Mouse (Mus musculus): ENCODE data around the gene Gm10639.
"Not testable (repeated sequence)": the region's sequence is repeated elsewhere in the genome, so short reads cannot be mapped to it uniquely, and the experiment has no call there.

The Gm10639 gene

DNA sequence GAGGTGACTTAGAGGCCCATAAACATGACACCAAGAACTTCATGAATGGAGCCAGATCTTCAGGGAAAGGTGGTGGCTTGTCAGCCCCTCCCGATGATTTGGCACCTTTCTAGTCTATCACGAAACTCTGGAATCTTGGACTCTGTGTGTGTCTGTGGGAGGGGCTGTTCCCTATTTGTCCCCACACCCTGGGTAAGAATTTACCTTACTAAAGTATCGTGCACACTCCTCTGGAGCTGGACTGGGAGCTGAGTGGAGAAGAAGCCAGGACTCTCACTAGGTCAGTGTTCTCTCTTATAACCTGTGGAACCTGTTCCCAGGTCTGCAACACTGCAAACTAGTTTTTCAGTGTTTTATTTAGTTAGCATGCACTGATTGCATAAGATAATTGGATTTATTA is at the start of gene Gm10639:
Gm10639 (plus strand) TSS at position 201 of the 400 bp plus-strand sequence.
- not testable (repeated sequence) for DNase-seq (ENCODE audit: low spot score)

DNA sequence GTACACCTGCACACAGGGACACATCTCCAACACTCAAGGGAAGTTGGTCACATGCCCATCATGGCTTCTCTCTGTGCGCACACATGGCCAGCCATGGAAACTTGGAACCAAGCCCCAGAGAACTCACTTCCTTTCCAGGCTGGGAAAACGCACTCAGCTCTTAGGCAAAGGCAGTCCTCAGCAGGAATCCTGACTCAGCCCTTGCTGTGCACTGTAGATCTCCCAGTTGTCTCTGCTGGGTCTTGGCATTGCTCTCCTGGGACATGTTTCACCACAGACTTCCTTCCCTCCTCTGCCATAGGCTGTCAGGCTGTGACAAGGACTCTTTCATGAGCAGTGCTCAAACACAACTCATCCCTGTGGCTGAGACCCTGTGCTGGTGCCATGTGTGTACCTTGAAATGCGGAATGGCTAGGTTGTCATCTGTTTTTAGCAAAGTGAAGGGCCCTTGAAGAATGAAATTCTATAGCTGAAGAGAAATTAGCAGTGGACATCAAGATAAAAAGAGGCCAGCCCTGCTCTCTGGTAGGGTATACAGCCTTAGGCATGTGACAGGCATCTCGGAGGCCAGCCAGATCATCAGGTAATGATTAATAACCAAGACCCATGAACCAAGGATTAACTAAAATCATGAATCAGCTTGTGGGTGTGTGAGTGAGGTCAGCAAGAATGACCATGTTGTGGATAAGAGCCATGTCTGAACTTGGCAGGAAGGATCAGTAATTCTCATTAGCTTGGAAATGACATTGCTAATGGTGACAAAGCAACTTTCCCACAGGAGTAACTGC is 33.8 kb upstream of the Gm10639 start:
- DNase-seq (ENCODE audit: low spot score) = not testable (repeated sequence)

DNA sequence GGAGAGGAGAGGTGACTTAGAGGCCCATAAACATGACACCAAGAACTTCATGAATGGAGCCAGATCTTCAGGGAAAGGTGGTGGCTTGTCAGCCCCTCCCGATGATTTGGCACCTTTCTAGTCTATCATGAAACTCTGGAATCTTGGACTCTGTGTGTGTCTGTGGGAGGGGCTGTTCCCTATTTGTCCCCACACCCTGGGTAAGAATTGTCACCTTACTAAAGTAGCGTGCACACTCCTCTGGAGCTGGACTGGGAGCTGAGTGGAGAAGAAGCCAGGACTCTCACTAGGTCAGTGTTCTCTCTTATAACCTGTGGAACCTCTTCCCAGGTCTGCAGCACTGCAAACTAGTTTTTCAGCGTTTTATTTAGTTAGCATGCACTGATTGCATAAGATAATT is 32.8 kb upstream of the Gm10639 start, which contains the start of gene Gm3776:
Gm3776 (plus strand) TSS at position 216 of the 400 bp plus-strand sequence.
- not testable (repeated sequence) for DNase-seq (ENCODE audit: low spot score)

DNA sequence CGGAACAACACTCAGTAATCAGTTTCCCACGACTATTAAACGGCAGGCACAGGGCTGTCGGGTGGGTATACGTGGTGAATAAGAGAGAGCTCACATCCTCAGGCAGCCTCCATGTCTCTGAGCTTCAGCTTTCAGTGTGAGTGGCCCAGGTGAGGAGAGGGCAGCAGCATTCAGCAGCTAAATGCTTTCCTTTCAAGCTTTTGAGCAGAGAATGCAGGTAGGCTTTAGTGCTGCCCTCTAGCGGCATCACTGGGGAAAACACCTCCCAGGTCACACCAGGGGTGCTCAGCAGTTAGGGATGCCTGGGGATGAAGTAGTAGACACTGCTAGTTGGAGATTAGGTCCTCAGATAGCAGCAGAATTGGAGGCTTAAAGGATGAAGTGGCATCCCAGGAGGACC is 30.0 kb upstream of the Gm10639 start:
- DNase-seq (ENCODE audit: low spot score) = not testable (repeated sequence)

DNA sequence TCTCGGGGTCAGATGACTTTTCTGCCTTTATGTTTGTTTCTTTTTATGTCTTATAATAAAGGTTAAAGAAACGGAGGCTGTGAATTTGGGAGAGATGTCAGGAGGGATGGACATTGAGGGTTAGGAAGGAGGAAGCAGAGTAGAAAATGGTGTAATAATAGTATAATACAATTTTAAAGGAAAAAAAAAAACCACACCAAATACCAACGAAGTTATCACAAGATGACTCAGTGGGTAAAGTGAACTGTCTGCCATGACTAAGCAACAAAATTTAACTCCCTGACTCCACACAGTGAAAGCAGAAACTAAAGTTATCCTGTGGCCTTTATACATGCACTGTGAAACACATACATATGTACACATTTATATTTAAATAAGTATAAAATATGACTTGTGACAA is 18.8 kb upstream of the Gm10639 start:
- DNase-seq (ENCODE audit: low spot score) = not testable (repeated sequence)

DNA sequence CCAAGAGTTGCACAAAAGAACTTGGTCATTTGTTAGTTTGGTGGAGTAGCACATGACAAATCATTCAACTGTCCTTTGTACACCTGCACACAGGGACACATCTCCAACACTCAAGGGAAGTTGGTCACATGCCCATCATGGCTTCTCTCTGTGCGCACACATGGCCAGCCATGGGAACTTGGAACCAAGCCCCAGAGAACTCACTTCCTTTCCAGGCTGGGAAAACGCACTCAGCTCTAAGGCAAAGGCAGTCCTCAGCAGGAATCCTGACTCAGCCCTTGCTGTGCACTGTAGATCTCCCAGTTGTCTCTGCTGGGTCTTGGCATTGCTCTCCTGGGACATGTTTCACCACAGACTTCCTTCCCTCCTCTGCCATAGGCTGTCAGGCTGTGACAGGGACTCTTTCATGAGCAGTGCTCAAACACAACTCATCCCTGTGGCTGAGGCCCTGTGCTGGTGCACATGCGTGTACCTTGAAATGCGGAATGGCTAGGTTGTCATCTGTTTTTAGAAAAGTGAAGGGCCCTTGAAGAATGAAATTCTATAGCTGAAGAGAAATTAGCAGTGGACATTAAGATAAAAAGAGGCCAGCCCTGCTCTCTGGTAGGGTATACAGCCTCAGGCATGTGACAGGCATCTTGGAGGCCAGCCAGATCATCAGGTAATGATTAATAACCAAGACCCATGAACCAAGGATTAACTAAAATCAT is 7.6 kb upstream of the Gm10639 start:
- not testable (repeated sequence) for DNase-seq (ENCODE audit: low spot score)

DNA sequence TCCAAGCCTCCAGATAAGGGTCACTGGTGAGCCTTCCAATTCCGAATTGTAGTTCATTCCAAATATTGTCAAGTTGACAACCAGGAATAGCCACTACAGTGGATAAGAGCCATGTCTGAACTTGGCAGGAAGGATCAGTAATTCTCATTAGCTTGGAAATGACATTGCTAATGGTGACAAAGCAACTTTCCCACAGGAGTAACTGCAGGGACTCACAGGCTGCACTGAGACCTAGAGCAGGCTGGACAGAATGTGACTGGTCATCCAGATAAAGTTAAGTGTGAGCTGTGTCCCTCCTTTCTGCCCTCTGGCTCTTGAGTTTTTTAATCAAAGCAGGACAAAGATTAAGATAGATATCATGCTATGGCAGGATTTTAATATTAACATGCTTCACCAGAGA is 660 bp upstream of the Gm10639 start:
- DNase-seq (ENCODE audit: low spot score) = not testable (repeated sequence)

DNA sequence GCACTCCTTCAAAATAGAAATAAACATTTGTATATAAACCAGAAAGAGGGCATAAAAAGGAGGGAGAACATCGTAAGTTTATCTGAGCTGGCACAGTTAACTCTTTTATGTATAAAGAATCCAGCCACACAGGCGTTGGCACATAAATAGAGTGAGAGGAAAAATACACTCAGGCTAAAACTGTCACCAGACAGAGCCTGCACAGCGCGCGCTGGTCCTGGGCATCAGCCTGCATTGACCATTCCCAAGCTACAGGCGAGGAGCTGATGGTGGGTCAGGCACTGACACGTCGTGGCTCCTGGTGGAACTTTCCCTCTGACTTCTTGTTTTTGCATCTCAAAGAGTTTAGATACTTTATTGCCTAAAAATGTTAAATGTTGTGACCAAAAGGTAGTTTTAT is 2.7 kb downstream of the Gm10639 start:
- not testable (repeated sequence) for DNase-seq (ENCODE audit: low spot score)

DNA sequence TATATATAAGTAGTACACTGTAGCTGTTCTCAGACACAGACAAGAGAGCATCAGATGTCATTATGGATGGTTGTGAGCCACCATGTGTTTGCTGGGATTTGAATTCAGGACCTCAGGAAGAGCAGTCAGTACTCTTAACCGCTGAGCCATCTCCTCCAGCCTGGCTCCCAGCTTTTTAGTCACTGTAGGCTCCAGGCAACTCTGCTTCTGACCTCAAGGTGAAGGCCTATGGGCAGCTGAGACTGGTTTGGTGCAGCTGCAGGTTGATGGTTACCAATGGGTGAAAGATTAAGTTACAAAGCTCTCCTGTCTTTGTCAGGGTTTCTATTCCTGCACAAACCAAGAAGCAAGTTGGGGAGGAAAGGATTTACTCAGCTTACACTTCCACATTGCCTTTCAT is 4.0 kb downstream of the Gm10639 start:
- DNase-seq (ENCODE audit: low spot score) = not testable (repeated sequence)

DNA sequence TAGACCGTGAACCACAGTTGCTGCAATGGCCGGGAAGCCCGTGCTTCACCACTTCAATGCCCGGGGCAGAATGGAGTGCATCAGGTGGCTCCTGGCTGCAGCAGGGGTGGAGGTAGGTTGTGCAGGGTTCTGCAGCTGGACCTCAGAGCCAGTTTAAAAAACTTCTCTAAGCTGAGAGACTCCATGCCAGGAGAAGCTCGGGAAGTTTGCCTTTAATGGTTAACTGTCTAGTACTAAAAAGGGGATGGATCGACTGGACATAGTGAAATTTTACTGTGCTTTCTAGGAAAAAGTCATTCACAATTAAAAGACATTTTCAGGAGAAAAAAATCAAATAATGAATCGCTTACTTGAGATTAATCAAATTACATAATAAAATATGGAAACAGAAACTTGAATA is 5.1 kb downstream of the Gm10639 start:
- not testable (repeated sequence) for DNase-seq (ENCODE audit: low spot score)

DNA sequence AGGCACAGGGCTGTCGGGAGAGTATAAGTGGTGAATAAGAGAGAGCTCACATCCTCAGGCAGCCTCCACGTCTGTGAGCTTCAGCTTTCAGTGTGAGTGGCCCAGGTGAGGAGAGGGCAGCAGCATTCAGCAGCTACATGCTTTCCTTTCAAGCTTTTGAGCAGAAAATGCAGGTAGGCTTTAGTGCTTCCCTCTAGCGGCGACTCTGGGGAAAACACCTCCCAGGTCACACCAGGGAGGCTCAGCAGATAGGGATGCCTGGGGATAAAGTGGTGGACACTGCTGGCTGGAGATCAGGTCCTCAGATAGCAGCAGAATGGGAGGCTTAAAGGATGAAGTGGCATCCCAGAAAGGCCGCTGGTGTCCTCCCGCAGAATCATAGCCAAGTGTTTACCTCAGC is 6.4 kb downstream of the Gm10639 start:
- not testable (repeated sequence) for DNase-seq (ENCODE audit: low spot score)

DNA sequence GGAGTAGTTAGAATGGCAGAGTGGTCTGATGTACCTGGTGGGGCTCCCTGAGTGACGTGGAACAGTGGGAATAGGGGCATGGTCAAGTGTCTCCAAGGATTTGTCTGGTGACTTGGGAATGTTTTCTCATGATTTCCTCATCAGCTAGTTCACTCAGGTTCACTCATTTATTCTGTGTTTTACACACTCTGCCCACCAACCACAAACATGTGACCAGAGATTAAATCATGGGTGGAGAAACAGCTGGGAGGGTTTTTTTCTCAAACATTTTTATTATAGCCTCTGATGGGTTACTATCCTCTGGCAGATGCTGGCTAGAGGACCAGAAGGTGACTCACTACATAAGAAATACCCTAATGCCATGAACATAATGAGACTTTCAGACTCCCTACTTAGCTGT is 8.5 kb downstream of the Gm10639 start:
- DNase-seq (ENCODE audit: low spot score) = no peak

DNA sequence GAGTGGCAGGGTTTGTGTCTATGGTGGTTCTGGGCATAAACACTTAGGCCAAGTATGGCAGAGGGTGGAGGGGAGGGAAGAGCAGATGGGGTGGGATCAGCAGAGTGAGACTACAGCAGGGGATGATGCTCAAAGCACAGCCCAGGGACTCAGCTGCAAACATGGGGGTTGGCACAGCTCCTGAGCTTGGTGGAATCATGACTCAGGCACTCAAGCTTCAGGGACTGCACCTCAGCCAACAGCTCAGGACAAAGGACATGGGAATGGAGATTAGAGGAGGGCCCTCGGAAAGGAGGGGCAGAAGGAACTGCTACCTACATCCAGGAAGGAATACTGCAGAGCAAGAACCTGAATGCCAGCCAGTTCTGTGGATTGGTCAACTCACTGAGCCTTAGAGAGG is 9.4 kb downstream of the Gm10639 start:
- not testable (repeated sequence) for DNase-seq (ENCODE audit: low spot score)

DNA sequence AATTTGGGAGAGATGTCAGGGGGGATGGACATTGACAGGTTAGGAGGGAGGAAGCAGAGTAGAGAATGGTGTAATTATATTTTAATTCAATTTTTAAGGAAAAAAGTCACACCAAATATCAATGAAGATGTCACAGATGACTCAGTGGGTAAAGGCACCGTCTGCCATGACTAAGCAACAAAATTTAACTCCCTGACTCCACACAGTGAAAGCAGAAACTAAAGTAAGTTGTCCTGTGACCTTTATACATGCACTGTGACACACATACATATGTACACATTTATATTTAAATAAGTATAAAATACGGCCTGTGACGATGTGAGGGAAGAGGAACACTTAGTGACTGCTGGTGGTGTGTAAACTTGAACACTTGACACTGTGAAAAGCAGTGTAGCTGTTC is 18.4 kb downstream of the Gm10639 start:
- not testable (repeated sequence) for DNase-seq (ENCODE audit: low spot score)

DNA sequence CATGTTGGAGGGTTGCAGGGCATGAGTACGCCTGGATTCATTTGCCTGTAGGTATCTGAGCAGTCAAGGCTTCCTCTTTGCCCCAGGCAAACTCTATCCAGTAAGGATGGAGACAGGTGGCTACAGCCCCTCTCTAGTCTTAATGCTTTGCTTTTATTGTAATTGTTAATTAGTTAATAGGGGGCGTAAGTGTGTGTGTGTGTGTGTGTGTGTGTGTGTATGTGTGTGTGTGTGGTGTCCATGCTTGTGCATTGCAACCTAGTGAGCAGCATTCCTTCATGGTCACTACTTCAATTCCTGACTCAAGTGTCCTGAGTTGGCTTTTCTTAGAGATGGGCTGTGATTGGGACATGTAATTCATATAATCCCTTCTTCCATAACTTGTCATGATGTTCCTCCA is 25.0 kb downstream of the Gm10639 start, which contains the start of gene Omt2a:
Omt2a (minus strand) TSS at position 101 of the 400 bp plus-strand sequence.
- no peak for DNase-seq (ENCODE audit: low spot score)

DNA sequence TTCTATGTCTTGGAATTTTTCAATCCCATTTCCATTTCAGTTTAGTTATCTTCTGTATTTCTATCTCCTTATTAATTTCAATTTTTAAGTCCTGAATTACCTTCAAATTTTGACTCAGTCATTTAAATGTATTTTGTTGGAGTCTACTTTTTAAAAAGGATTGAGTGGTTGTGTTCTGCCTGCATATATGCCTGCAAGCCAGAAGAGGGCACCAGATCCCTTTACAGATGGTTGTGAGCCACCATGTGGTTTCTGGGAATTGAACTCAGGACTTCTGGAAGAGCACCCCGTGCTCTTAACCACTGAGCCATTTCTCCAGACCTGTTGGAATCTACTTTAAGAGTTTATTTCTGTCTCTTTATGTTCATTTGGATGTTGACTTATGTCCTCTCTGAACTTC is 29.8 kb downstream of the Gm10639 start:
- DNase-seq (ENCODE audit: low spot score) = no peak

DNA sequence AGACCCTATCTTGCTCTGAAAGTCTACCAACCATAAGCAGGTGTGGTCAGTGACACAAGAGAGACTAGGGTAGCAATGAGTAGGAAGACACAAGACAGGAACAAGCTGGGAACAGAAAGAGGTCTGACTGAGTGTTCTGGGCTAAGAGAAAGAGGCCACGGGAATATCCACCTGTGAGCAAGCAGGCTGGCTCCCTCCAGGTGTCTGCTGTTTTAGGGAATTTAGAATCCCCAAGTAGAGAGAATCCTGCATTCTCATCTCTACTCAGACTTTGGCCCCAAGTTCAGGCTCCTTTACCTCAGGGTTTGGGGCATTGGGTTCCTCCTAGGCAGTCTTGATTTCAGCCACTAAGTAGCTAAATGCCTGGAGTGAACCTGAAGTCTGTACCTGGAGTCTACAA is 37.6 kb downstream of the Gm10639 start, which contains the start of gene Omt2b:
Omt2b (plus strand) TSS at position 301 of the 400 bp plus-strand sequence.
- not testable (repeated sequence) for DNase-seq (ENCODE audit: low spot score)

DNA sequence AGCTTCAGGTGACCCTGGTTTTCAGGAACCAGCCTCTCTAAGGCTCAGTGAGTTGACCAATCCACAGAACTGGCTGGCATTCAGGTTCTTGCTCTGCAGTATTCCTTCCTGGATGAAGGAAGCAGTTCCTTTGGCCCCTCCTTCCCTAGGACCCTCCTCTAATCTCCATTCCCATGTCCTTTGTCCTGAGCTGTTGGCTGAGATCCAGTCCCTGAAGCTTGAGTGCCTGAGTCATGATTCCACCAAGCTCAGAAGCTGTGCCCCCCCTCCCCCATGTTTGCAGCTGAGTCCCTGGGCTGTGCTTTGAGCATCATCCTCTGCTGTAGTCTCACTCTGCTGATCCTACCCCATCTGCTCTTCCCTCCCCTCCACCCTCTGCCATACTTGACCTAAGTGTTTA is 47.3 kb downstream of the Gm10639 start:
- DNase-seq (ENCODE audit: low spot score) = not testable (repeated sequence)

DNA sequence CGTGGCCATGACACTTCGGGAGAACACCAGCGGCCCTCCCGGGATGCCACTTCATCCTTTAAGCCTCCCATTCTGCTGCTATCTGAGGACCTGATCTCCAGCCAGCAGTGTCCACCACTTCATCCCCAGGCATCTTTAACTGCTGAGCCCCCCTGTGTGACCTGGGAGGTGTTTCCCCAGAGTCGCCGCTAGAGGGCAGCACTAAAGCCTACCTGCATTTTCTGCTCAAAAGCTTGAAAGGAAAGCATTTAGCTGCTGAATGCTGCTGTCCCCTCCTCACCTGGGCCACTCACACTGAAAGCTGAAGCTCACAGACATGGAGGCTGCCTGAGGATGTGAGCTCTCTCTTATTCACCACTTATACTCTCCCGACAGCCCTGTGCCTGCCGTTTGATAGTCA is 50.6 kb downstream of the Gm10639 start:
- DNase-seq (ENCODE audit: low spot score) = not testable (repeated sequence)

DNA sequence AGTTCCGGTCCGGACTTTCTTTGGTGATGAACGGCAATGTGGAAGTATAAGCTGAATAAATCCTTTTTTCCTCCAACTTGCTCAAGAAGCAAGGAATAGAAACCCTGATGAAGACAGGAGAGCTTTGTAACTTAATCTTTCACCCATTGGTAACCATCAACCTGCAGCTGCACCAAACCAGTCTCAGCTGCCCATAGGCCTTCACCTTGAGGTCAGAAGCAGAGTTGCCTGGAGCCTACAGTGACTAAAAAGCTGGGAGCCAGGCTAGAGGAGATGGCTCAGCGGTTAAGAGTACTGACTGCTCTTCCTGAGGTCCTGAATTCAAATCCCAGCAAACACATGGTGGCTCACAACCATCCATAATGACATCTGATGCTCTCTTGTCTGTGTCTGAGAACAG is 52.8 kb downstream of the Gm10639 start:
- not testable (repeated sequence) for DNase-seq (ENCODE audit: low spot score)

DNA sequence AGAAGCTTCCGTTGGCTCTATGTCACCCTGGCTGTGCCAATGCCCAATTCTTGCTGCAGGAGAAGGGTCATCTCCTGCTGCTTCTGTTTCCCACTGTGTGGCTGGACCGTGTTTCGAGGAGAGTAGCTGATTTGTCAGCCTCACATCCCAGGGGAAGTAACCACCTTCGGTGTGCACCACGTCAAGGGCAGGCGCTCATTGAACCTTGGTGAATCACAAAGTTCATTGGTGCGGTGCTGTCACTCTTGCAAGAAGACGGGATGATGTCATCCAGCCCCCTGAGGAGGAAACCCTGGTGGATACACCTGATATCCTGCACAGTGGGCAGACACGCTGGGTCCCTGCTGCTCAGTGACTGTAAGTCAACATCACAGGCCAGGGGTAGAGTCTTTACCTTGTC is 53.3 kb downstream of the Gm10639 start:
- DNase-seq (ENCODE audit: low spot score) = not testable (repeated sequence)

DNA sequence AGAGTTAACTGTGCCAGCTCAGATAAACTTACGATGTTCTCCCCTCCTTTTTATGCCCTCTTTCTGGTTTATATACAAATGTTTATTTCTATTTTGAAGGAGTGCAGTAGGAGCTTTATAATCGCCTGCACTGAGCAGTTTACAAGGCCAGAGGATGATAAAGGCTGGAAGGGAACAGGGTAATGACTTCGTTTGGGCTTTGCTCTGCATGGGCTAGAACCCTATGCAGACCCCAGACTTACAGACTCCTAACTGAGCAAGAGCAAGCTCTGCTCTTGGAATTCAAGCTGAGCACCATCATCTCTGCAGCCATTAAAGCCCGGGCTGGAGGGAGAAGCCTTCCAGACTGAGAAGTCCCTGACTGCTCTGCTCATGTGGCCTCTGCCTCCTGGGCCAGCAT is 55.5 kb downstream of the Gm10639 start:
- not testable (repeated sequence) for DNase-seq (ENCODE audit: low spot score)

DNA sequence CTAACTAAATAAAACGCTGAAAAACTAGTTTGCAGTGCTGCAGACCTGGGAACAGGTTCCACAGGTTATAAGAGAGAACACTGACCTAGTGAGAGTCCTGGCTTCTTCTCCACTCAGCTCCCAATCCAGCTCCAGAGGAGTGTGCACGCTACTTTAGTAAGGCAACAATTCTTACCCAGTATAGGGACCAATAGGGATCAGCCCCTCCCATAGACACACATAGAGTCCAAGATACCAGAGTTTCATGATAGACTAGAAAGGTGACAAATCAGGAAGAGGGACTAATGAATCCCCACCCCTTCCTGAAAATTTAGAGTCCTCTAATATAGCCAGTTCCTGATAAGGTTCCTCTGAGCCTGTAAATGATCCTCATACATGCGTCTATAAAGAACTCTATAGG is 57.3 kb downstream of the Gm10639 start:
- no peak for DNase-seq (ENCODE audit: low spot score)

Data from ovary, adult 18-20 months (tissue).